Mouse (Mus musculus): ENCODE measurements around the gene Scamp4. TPM values are rescaled to one million over a fixed set of nuclear protein-coding genes. Genes with fewer than 3 reads are reported as not detected.
A peak's percentile ranks its signal among the peaks of the same experiment; 100 is the strongest.

Scamp4 gene
- total and polyA plus RNA-seq, 2 experiments from 2014 or later = 24.1 to 87.9 TPM

DNA sequence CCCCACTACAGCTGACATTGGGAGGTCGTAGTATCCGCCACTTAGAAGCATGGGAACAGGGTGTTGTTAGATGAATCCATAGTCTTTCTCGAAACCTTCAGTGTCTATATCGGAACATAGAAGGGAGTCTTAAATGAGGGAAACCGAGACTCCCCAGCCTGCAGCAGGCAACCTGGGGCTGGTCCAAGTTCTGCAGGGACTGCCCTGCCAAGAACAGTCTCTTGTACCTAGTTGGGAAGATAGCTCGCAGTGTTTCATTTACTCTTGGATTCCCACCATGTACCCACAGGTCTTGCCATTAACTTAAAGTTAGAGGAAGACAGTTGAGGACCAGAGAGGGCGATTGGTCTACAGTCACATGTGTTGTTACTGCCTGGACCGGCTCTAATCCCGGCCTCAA is 17.7 kb downstream of the Scamp4 start:
- Histone ChIP-seq H3K27me3 (ENCODE audit: insufficient read depth, low read length) (no peaks in the 10 kb centered on the region), H3K27ac (ENCODE audit: low read depth, low read length) (no peak overlapping the region), H3K9me3 (ENCODE audit: low read length) (no peaks in the 10 kb centered on the region), H3K4me1 (ENCODE audit: insufficient read depth) (peaks cover 22% of the 10 kb centered on the region; the same call in 1 of the 2 replicates), H3K9ac (no peak overlapping the region), H3K36me3 (ENCODE audit: insufficient read depth) (peaks cover 9% of the 10 kb centered on the region), H3K4me2 (ENCODE audit: low read depth) (no peak overlapping the region), H3K4me3 (ENCODE audit: low read depth, low read length) (no peak overlapping the region)
- ATAC-seq (no peak), DNase-seq (no peak)
- WGBS = 87% methylated on average over 9 of the region's 9 CpGs
- TF ChIP-seq CTCF (IDR thresholded peaks at IDR 0.05; ENCODE audit: low read depth) = no peak

DNA sequence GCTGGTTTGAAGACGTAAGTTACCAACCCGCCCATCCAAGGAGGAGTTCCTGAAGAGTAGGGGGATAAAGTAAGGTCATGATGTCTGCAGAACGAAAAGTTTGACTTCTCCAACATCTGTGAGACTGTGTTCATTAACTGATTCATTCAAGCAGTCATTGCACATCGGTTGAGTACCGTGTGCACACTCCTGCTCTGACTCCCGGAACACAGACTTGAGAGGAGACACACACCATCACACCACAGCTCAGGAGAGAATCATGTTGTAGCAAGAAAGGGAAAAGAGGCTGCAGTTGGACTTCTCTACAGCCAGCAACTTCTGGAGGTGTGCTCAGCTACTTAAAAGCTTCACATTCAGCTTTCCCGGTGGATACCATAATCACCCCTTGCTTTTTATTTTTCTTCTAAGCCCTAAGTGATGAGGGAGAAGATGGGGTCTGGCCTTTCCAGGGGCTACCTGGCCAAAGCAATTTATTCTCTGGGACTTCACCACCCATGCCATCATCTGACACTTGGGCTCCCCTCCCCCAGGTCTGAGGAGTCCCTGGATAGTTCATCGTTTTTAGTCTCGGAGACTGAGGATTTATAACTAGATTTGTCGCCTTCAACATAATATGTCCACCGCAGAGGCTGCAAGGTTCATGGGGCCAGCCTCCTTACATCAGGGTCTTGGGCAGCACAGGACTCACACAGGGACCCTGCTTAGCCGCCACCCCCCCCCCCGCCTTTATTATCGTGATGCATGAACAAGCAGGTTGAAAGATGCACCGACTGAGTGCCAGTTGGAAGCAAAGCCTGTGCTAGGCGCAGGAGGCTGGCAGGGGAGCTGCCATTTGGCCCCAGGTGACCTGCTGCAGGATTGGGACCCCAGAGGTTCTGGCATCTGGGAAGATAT is 18.4 kb downstream of the Scamp4 start:
- no peak for TF ChIP-seq CTCF (IDR thresholded peaks at IDR 0.05; ENCODE audit: low read depth)
- Histone ChIP-seq H3K36me3 (ENCODE audit: insufficient read depth) (peaks cover 2% of the 10 kb centered on the region; the same call in 1 of the 2 replicates), H3K27ac (ENCODE audit: low read depth, low read length) (peak overlapping the region; percentile 95), H3K4me3 (ENCODE audit: low read depth, low read length) (peak overlapping the region; percentile 94), H3K4me1 (ENCODE audit: insufficient read depth) (peaks cover 22% of the 10 kb centered on the region; the same call in 1 of the 2 replicates), H3K9ac (peak overlapping the region; percentile 60), H3K9me3 (ENCODE audit: low read length) (no peaks in the 10 kb centered on the region), H3K4me2 (ENCODE audit: low read depth) (peak overlapping the region; percentile 71), H3K27me3 (ENCODE audit: insufficient read depth, low read length) (no peaks in the 10 kb centered on the region)
- ATAC-seq (no peak), DNase-seq (no peak)
- WGBS = 52% methylated on average over 16 of the region's 16 CpGs

GRCm38 (mm10) chr10:80621690-80621939 is 18.9 kb downstream of the Scamp4 start:
- ATAC-seq (no peak), DNase-seq (no peak)
- Histone ChIP-seq H3K4me1 (ENCODE audit: insufficient read depth) (peaks cover 22% of the 10 kb centered on the region; the same call in 1 of the 2 replicates), H3K4me3 (ENCODE audit: low read depth, low read length) (peak overlapping the region; percentile 94), H3K27me3 (ENCODE audit: insufficient read depth, low read length) (no peaks in the 10 kb centered on the region), H3K4me2 (ENCODE audit: low read depth) (peak overlapping the region; percentile 71), H3K27ac (ENCODE audit: low read depth, low read length) (peak overlapping the region; percentile 95), H3K9ac (peak overlapping the region; percentile 60), H3K36me3 (ENCODE audit: insufficient read depth) (peaks cover under 1% of the 10 kb centered on the region; the same call in 1 of the 2 replicates), H3K9me3 (ENCODE audit: low read length) (no peaks in the 10 kb centered on the region)
- no peak for TF ChIP-seq CTCF (IDR thresholded peaks at IDR 0.05; ENCODE audit: low read depth)
- 2% methylated on average over 9 of the region's 9 CpGs for WGBS

DNA sequence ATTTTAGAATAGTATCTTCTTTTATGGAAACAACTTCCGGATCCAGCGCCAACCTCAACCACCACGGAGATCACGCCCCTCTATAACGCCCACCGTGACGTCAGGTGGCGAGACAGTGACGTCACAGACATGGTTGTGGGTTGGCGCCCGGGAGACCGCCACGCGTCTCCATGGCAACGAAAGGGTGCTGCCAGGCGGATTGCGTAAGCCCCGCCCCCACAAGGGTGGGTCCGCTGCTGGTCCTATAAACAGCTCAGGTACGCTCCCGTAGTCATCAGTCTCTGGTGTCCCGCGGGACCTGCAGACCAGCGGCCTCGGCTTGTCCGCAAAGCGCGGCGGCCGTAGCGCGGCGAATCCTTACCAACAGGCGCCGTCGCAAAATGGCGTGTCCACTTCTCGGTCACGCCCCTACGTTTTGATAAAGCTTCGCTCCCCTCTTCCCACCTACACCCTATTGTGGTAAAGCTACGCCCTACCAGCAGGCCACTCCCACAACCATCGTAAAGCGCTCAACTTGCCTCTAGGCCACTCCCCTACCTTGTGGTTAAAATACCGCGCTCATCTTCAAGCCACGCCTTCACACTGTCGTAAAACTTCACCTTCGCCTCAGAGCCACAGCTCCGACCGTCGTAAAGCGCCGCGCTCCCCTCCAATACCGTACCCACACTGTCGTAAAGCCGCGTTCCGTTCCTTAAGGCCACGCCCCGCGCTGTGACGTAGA is 19.4 kb downstream of the Scamp4 start:
- Histone ChIP-seq H3K4me2 (ENCODE audit: low read depth) (peak overlapping the region; percentile 71), H3K27ac (ENCODE audit: low read depth, low read length) (peak overlapping the region; percentile 95), H3K4me3 (ENCODE audit: low read depth, low read length) (peak overlapping the region; percentile 94), H3K36me3 (ENCODE audit: insufficient read depth) (peaks cover 4% of the 10 kb centered on the region; the same call in 1 of the 2 replicates), H3K9me3 (ENCODE audit: low read length) (no peaks in the 10 kb centered on the region), H3K4me1 (ENCODE audit: insufficient read depth) (peaks cover 22% of the 10 kb centered on the region; the same call in 1 of the 2 replicates), H3K9ac (peak overlapping the region; percentile 87), H3K27me3 (ENCODE audit: insufficient read depth, low read length) (no peaks in the 10 kb centered on the region)
- ATAC-seq = peak; percentile 96
- TF ChIP-seq CTCF (IDR thresholded peaks at IDR 0.05; ENCODE audit: low read depth) = no peak
- peak; percentile 100 for DNase-seq
- WGBS = under 1% methylated on average over 64 of the region's 64 CpGs

DNA sequence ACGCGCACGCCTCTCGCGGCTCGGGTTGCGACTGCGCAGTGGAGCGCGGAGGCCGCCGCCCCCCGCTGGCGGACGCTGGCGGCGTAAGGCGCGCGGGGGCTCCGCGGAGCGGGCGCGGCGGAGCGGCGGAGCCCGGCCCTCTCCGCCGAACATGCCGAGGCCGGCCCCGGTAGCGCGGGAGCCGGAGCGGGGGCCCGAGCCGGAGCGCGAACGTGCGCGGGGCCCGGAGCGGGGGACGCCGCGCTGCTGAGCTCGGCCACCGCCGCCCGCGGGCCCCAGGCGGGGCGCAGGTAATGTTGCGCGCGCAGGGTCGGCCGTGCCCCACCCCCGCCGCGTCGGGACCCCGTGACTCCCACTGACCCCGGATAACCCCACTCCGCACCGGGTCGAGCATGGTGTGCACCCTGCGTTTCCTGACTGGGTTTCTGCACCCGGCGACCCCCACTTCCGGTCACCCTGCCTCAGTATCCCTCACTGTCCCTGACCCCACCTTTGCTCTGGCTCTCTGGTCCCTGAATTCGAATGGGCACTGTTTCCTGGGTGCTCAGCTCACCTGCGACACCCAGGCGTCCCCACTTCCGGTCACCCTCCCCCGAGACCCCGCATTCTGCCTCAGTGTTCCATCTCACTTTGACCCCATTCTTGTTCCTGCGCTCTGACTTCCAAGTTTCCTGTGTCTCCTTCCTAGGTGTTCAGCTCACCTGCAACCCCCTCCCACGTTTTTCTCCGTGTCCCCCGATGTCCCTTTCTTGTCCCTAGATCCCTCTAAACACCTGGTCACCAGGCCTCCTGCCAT is 20.2 kb downstream of the Scamp4 start, which contains the start of gene Csnk1g2:
TSS of gene Csnk1g2 (plus strand) at position 178 of the 796 bp plus-strand sequence.
- H3K4me1 ChIP-seq (ENCODE audit: insufficient read depth) = peaks cover 22% of the 10 kb centered on the region; the same call in 1 of the 2 replicates
- peak; percentile 31 for DNase-seq
- WGBS = 3% methylated on average over 68 of the region's 85 CpGs
- H3K27ac ChIP-seq (ENCODE audit: low read depth, low read length) = peak within 1 kb of the TSS; percentile 95
- peak; percentile 12; the same call in 1 of the 2 replicates for TF ChIP-seq CTCF (IDR thresholded peaks at IDR 0.05; ENCODE audit: low read depth)
- ATAC-seq = peak; percentile 11
- H3K4me2 ChIP-seq (ENCODE audit: low read depth) = peak within 1 kb of the TSS; percentile 97
- H3K9me3 ChIP-seq (ENCODE audit: low read length) = no peaks in the 10 kb centered on the region
- peaks cover 4% of the 10 kb centered on the region; the same call in 1 of the 2 replicates for H3K36me3 ChIP-seq (ENCODE audit: insufficient read depth)
- no peaks in the 10 kb centered on the region for H3K27me3 ChIP-seq (ENCODE audit: insufficient read depth, low read length)
- peak within 1 kb of the TSS; percentile 94 for H3K4me3 ChIP-seq (ENCODE audit: low read depth, low read length)
- H3K9ac ChIP-seq = peak within 1 kb of the TSS; percentile 87

GRCm38 (mm10) chr10:80623457-80624191 is 21.0 kb downstream of the Scamp4 start:
- no peaks in the 10 kb centered on the region for H3K27me3 ChIP-seq (ENCODE audit: insufficient read depth, low read length)
- H3K4me1 ChIP-seq (ENCODE audit: insufficient read depth) = peaks cover 22% of the 10 kb centered on the region; the same call in 1 of the 2 replicates
- ATAC-seq (no peak), DNase-seq (no peak)
- peak overlapping the region; percentile 87 for H3K9ac ChIP-seq
- peaks cover 4% of the 10 kb centered on the region; the same call in 1 of the 2 replicates for H3K36me3 ChIP-seq (ENCODE audit: insufficient read depth)
- no peaks in the 10 kb centered on the region for H3K9me3 ChIP-seq (ENCODE audit: low read length)
- peak overlapping the region; percentile 94 for H3K4me3 ChIP-seq (ENCODE audit: low read depth, low read length)
- 0 out of 2 replicates have a peak, but pooled peaks have one; percentile 8 for TF ChIP-seq CTCF (IDR thresholded peaks at IDR 0.05; ENCODE audit: low read depth)
- WGBS = 19% methylated on average over 15 of the region's 15 CpGs
- H3K4me2 ChIP-seq (ENCODE audit: low read depth) = peak overlapping the region; percentile 97
- H3K27ac ChIP-seq (ENCODE audit: low read depth, low read length) = peak overlapping the region; percentile 95
